Mouse (Mus musculus) cerebellum, postnatal 36 days (tissue): ENCODE results near the gene Gm10720.
"Not testable (repeated sequence)": the region's sequence is repeated elsewhere in the genome, so short reads cannot be mapped to it uniquely, and the experiment has no call there.

Experiments
- DNase-seq, 2 experiments: peaks; one replicate each; pipeline ENCODE4 v3.0.0; 2021 to 2022; ENCODE audit warnings: mixed read lengths in 2 of 2

Gene Gm10720

DNA sequence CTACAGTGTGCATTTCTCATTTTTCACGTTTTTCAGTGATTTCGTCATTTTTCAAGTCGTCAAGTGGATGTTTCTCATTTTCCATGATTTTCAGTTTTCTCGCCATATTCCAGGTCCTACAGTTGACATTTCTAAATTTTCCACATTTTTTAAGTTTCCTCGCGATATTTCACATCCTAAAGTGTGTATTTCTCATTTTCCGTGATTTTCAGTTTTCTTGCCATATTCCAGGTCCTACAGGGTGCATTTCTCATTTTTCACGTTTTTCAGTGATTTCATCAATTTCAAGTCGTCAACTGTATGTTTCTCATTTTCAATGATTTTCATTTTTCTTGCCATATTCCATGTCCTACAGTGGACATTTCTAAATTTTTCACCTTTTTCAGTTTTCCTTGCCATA is at the start of gene Gm10720:
TSS of gene Gm10720 (plus strand) at position 301 of the 400 bp plus-strand sequence.
- DNase-seq = not testable (repeated sequence)

DNA sequence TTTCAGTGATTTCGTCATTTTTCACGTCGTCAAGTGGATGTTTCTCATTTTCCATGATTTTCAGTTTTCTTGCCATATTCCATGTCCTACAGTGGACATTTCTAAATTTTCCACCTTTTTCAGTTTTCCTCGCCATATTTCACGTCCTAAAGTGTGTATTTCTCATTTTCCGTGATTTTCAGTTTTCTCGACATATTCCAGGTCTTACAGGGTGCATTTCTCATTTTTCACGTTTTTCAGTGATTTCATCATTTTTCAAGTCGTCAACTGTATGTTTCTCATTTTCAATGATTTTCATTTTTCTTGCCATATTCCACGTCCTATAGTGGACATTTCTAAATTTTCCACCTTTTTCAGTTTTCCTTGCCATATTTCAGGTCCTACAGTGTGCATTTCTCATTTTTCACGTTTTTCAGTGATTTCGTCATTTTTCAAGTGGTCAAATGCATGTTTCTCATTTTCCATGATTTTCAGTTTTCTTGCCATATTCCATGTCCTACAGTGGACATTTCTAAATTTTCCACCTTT is 14.9 kb upstream of the Gm10720 start, which contains the start of gene Gm10722:
TSS of gene Gm10722 (plus strand) at position 478 of the 528 bp plus-strand sequence.
- not testable (repeated sequence) for DNase-seq

GRCm38 (mm10) chr9:3001006-3001405 is 14.4 kb upstream of the Gm10720 start:
- DNase-seq = peak in 1 of 2 experiments; percentile 5

- peak; percentile 85 to 88 for DNase-seq
These were observed 13.3 kb upstream of the Gm10720 start for GRCm38 (mm10) chr9:3001948-3002659.

- DNase-seq = not testable (repeated sequence)
These were observed 12.6 kb upstream of the Gm10720 start, which contains the start of gene Gm11168 for GRCm38 (mm10) chr9:3002794-3003396. TSS of gene Gm11168 (plus strand) at chr9:3003346.

GRCm38 (mm10) chr9:3006179-3006578 is 9.3 kb upstream of the Gm10720 start:
- DNase-seq = not testable (repeated sequence)

GRCm38 (mm10) chr9:3006636-3007035 is 8.8 kb upstream of the Gm10720 start:
- peak; percentile 30 to 79 for DNase-seq

- DNase-seq = not testable (repeated sequence)
These were observed 8.2 kb upstream of the Gm10720 start for GRCm38 (mm10) chr9:3007272-3007671.

DNA sequence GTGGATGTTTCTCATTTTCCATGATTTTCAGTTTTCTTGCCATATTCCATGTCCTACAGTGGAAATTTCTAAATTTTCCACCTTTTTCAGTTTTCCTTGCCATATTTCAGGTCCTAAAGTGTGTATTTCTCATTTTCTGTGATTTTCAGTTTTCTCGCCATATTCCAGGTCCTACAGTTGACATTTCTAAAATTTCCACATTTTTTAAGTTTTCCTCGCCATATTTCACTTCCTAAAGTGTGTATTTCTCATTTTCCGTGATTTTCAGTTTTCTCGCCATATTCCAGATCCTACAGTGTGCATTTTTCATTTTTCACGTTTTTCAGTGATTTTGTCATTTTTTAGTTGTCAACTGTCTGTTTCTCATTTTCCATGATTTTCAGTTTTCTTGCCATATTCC is 6.1 kb upstream of the Gm10720 start:
- not testable (repeated sequence) for DNase-seq

DNA sequence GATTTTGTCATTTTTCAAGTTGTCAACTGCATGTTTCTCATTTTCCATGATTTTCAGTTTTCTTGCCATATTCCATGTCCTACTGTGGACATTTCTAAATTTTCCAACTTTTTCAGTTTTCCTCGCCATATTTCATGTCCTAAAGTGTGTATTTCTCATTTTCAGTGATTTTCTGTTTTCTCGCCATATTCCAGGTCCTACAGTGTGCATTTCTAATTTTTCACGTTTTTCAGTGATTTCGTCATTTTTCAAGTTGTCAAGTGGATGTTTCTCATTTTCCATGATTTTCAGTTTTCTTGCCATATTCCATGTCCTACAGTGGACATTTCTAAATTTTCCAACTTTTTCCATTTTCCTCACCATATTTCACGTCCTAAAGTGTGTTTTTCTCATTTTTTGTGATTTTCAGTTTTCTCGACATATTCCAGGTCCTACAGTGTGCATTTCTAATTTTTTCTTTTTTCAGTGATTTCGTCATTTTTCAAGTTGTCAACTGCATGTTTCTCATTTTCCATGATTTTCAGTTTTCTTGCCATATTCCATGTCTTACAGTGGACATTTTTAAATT is 3.3 kb upstream of the Gm10720 start:
- not testable (repeated sequence) for DNase-seq

DNA sequence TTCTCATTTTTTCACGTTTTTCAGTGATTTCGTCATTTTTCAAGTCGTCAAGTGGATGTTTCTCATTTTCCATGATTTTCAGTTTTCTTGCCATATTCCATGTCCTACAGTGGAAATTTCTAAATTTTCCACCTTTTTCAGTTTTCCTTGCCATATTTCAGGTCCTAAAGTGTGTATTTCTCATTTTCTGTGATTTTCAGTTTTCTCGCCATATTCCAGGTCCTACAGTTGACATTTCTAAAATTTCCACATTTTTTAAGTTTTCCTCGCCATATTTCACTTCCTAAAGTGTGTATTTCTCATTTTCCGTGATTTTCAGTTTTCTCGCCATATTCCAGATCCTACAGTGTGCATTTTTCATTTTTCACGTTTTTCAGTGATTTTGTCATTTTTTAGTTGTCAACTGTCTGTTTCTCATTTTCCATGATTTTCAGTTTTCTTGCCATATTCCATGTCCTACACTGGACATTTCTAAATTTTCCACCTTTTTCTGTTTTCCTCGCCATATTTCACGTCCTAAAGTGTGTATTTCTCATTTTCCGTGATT is 2.6 kb upstream of the Gm10720 start, which contains the start of gene Gm10721:
TSS of gene Gm10721 (plus strand) at position 408 of the 547 bp plus-strand sequence.
- not testable (repeated sequence) for DNase-seq

- not testable (repeated sequence) for DNase-seq
These were observed 442 bp downstream of the Gm10720 start for GRCm38 (mm10) chr9:3015896-3016295.

- not testable (repeated sequence) for DNase-seq
These were observed 1.7 kb downstream of the Gm10720 start, which contains the start of gene Gm10719 for GRCm38 (mm10) chr9:3017108-3017507. TSS of gene Gm10719 (plus strand) at chr9:3017408.

- DNase-seq = peak; percentile 51 to 88
These were observed 3.5 kb downstream of the Gm10720 start for GRCm38 (mm10) chr9:3018944-3019343.

DNA sequence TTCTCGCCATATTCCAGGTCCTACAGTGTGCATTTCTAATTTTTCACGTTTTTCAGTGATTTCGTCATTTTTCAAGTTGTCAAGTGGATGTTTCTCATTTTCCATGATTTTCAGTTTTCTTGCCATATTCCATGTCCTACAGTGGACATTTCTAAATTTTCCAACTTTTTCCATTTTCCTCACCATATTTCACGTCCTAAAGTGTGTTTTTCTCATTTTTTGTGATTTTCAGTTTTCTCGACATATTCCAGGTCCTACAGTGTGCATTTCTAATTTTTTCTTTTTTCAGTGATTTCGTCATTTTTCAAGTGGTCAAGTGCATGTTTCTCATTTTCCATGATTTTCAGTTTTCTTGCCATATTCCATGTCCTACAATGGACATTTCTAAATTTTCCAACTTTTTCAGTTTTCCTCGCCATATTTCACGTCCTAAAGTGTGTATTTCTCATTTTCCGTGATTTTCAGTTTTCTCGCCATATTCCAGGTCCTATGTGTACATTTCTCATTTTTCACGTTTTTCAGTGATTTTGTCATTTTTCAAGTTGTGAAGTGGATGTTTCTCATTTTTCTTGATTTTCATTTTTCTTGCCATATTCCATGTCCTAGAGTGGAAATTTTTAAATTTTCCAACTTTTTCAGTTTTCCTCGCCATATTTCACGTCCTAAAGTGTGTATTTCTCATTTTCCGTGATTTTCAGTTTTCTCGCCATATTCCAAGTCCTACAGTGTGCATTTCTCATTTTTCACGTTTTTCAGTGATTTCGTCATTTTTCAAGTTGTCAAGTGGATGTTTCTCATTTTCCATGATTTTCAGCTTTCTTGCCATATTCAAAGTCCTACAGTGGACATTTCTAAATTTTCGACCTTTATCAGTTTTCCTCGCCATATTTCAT is 4.6 kb downstream of the Gm10720 start:
- DNase-seq = peak; percentile 24 to 33

DNA sequence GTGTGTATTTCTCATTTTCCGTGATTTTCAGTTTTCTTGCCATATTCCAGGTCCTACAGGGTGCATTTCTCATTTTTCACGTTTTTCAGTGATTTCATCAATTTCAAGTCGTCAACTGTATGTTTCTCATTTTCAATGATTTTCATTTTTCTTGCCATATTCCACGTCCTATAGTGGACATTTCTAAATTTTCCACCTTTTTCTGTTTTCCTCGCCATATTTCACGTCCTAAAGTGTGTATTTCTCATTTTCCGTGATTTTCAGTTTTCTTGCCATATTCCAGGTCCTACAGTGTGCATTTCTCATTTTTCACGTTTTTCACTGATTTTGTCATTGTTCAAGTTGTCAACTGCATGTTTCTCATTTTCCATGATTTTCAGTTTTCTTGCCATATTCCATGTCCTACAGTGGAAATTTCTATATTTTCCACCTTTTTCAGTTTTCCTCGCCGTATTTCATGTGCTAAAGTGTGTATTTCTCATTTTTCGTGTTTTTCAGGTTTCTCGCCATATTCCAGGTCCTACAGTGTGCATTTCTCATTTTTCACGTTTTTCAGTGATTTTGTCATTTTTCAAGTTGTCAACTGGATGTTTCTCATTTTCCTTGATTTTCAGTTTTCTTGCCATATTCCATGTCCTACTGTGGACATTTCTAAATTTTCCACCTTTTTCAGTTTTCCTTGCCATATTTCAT is 7.0 kb downstream of the Gm10720 start:
- DNase-seq = peak; percentile 11 to 37

GRCm38 (mm10) chr9:3023312-3023984 is 8.0 kb downstream of the Gm10720 start, which contains the start of gene Gm10718:
TSS of gene Gm10718 (plus strand) at chr9:3023547.
- not testable (repeated sequence) for DNase-seq

DNA sequence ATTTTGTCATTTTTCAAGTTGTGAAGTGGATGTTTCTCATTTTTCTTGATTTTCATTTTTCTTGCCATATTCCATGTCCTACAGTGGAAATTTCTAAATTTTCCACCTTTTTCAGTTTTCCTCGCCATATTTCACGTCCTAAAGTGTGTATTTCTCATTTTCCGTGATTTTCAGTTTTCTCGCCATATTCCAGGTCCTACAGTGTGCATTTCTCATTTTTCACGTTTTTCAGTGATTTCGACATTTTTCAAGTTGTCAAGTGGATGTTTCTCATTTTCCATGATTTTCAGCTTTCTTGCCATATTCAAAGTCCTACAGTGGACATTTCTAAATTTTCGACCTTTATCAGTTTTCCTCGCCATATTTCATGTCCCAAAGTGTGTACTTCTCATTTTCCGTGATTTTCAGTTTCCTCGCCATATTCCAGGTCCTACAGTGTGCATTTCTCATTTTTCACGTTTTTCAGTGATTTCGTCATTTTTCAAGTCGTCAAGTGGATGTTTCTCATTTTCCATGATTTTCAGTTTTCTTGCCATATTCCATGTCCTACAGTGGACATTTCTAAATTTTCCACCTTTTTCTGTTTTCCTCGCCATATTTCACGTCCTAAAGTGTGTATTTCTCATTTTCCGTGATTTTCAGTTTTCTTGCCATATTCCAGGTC is 8.7 kb downstream of the Gm10720 start:
- peak in 1 of 2 experiments; percentile 42 for DNase-seq

DNA sequence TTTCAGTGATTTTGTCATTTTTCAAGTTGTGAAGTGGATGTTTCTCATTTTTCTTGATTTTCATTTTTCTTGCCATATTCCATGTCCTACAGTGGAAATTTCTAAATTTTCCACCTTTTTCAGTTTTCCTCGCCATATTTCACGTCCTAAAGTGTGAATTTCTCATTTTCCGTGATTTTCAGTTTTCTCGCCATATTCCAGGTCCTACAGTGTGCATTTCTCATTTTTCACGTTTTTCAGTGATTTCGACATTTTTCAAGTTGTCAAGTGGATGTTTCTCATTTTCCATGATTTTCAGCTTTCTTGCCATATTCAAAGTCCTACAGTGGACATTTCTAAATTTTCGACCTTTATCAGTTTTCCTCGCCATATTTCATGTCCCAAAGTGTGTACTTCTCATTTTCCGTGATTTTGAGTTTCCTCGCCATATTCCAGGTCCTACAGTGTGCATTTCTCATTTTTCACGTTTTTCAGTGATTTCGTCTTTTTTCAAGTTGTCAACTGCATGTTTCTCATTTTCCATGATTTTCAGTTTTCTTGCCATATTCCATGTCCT is 9.5 kb downstream of the Gm10720 start, which contains the start of gene Gm10717:
TSS of gene Gm10717 (plus strand) at position 506 of the 556 bp plus-strand sequence.
- peak; percentile 4 to 10 for DNase-seq
